Mouse (Mus musculus) ES-Bruce4 (cell line): ENCODE data around the gene Efemp2.

ENCODE experiments used
- CTCF ChIP-seq: IDR thresholded peaks from one replicate; pipeline ENCODE4 v1.8.1; 2011; ENCODE audit warnings: low read depth, low read length
- POLR2A ChIP-seq: IDR thresholded peaks from one replicate; pipeline ENCODE4 v1.8.1; 2011; ENCODE audit warnings: low read length; ENCODE audit not compliant: insufficient read depth

GRCm38 (mm10) chr19:5473720-5474119 lies at the start of gene Efemp2:
- peak; percentile 70 for TF ChIP-seq POLR2A
- TF ChIP-seq CTCF = no peak
